Mouse (Mus musculus) ES-E14 (cell line): ENCODE measurements around the gene Fsip1.

ENCODE experiments used
- CHD2 ChIP-seq: IDR thresholded peaks from 2 replicates; pipeline ENCODE4 v1.6.1; 2014; ENCODE audit warnings: mild to moderate bottlenecking, low read depth, low read length, inconsistent platforms
- ZC3H11A ChIP-seq: IDR thresholded peaks from 2 replicates; pipeline ENCODE4 v1.6.1; 2012; ENCODE audit warnings: low read depth, mild to moderate bottlenecking, inconsistent platforms, low read length, borderline replicate concordance

GRCm38 (mm10) chr2:118245914-118246313 lies 10.9 kb downstream of the Fsip1 start:
- TF ChIP-seq CHD2 (no peak), ZC3H11A (peak; percentile 49; the same call in 1 of the 2 replicates)
